Mouse (Mus musculus): ENCODE data around the gene Qrsl1. TPM values are rescaled to one million over a fixed set of nuclear protein-coding genes. Genes with fewer than 3 reads are reported as not detected.

Gene Qrsl1
- polyA plus RNA-seq, 1 experiment, result 20.7 TPM

Other genes with a start within 250 kb of the Qrsl1 start
- gene Rtn4ip1, start 62 bp upstream of the Qrsl1 start, polyA plus RNA-seq (2012; rRNA removed), result 14.3 and 15.1 TPM in 2 replicates
- gene Crybg1, start 247.1 kb upstream of the Qrsl1 start, polyA plus RNA-seq (2012; rRNA removed), result 2.0 and 2.5 TPM in 2 replicates